Mouse (Mus musculus): ENCODE data around the gene Plxna4.
A peak's percentile ranks its signal among the peaks of the same experiment; 100 is the strongest.

The Plxna4 gene

DNA sequence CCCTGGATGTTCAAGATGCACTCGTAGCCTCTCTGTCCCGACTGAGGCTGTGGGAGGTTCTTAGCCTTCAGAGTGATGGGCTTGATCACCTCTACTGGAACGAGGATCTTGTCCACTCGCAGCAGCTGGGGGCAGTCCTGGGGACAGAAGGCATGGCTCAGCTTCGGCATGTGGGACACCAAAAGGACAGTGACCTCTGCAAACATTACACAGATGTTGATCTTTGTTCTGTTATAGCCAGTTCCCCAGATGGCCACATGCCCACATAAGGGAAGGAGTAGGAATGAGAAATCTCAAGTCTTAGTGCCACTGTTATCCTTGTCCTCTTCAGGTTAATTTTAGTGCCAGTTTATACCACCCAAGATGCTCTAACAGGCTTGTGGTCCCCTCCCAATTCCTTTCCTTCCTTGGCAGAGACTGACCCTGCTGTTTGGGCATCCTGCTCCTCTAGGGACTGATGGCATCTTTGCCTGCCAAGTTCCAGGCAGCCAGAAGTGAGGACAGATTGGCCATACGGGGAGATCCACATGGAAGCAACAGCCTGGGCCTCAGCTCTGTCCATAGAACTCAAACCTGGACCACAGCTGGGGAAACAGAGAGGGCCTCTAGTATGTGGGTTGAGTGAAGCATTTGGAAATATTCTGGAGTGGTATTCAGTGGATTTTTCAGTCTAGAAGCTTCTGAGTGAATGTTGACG is 363.8 kb downstream of the Plxna4 start:
- no peak for DNase-seq

DNA sequence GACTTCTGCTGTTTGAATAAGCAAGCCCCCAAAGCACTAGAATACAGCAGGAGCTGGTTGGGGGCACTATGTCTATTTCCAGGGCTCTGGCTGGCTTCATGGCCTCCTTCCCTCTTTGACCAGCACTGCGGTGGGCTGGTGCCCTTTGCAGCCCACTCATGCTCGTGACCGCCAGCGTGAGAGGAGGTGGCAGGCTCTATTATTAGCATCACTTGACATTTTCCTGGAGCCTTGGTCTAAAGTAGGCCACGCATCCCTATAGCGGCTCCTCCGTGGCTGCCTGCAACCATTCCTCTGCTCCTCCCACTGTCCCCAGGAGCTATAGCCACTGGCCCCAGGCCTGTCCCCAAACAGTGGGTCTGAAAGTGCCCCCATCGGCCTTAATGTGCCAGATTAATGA is 367.2 kb downstream of the Plxna4 start:
- no peak for DNase-seq

- DNase-seq = no peak
These were observed 369.4 kb downstream of the Plxna4 start for GRCm38 (mm10) chr6:32218544-32218943.

DNA sequence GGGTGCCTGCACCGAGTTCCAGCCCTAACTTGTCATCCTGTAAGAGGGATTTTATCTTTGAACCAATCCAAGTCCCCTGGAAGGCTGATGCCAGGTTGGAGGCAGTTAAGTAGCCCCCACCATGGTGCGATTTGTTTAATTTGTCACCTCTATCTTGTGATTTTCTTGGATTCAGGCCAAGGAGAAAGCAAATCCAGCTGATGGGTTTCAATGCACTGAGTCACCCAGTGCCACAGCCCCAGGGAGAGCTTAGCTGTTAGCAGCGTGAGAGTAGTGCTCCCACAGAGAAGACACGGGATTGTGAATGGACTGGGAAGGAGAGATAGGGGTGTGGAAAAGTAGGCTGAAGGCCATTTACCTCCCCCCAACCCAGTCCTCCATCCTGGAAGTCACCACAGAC is 375.6 kb downstream of the Plxna4 start:
- no peak for DNase-seq

DNA sequence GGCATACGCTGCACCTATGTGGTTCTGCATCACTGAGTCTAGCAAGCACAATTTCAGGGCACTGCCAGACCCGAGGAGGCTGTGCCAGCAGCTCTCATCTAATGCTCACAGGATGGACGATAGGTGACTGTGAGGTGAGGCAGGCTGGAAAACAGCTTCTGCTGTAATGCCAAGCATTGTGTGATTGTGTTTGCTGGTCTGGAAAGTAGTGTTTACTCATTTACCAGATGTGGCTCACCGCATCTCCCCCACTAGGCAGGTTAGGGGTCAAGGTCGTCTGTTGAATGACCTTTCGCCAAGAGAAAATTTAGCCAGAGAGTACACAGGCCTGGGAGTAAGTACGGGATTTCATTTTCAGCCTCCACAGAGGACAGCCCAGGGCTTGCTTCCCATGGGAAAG is 377.9 kb downstream of the Plxna4 start:
- DNase-seq = peak; percentile 59

- no peak for DNase-seq
These were observed 379.0 kb downstream of the Plxna4 start for GRCm38 (mm10) chr6:32208951-32209350.

DNA sequence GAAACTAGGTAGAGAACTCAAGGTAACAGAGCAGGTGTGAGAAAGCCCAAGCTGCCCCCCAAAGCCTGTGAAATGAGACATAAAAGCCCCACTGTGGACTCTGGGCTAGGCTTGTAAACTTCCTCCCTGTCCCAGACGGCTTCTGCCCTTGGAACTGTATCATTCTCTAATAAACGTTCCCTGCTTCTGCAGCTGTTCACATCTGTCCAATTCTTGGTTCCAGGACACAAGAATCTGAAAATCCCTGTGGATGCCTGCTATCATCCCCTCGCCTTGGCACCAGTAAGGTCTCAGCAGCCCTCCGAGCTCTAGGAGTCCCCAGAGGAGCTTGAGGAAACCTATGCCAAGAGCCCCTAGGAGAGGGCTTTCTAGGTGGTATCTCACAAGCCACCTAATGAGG is 383.7 kb downstream of the Plxna4 start:
- DNase-seq = no peak

DNA sequence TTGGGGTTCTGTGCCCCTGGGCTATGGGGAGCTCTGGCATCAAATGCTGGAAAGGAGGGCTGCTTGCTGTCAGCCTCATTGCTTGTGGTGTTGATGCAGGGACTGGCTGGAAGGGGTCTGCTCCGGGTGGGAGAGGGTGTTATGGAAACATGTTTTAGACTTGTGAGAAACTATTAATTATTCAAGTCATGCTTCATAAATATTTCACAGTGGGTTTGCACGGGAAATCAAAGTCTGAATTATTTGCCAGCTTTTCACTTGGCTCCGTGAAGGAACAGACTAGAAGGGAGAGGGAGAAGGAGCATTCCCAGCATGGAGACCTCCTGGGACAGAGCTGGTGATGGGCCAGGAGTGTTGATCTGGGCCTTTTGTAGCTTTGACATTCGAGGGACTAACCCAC is 384.6 kb downstream of the Plxna4 start:
- no peak for DNase-seq

DNA sequence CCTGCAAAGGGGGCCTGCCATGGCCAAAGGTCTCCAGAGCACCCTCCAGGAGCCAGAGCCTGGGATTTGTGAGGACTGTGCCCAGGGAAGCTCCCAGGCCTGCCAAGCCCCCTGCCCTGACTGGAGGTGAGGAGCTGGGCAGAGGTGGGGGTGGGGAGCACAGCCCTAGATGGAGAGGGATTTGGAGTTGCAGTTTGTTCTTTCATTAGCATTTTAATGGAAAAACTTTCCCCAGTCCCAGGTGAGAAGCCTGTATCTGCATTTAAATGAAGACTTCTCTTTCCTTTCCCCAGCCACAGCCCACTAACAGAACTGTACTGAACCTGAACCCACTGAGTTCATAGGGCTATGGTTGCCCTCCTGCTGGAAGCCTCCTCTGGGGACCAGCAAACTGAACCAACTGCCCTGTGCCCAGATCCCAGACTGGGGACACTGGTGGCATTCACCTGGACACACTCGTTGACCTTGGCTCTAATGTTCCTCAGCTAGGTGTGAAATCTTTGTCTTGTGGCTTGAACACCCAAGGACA is 385.3 kb downstream of the Plxna4 start:
- DNase-seq = peak; percentile 54

- no peak for DNase-seq
These were observed 386.5 kb downstream of the Plxna4 start for GRCm38 (mm10) chr6:32201506-32201905.

- no peak for DNase-seq
These were observed 388.4 kb downstream of the Plxna4 start for GRCm38 (mm10) chr6:32199616-32200015.

- no peak for DNase-seq
These were observed 391.1 kb downstream of the Plxna4 start for GRCm38 (mm10) chr6:32196913-32197312.

DNA sequence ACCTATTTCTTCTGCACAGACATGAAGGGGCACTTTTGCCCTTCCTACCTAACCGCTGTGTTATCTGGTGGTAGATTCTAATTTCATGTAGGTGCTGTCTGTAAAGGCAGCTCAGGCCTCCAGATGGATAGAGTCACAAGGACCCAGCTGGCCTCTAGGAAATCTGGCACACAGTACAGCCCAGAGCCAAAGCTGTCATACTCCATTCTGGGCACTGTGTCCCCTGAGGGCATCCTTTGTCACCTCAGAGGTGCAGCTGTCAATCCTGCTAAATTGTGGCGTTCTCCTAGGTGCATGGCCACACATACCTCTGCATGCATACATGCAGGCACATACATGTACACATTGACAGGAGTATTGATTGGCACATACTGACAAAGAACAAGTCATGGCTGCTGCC is 394.9 kb downstream of the Plxna4 start:
- DNase-seq = no peak

- DNase-seq = no peak
These were observed 403.5 kb downstream of the Plxna4 start for GRCm38 (mm10) chr6:32184402-32184985.

DNA sequence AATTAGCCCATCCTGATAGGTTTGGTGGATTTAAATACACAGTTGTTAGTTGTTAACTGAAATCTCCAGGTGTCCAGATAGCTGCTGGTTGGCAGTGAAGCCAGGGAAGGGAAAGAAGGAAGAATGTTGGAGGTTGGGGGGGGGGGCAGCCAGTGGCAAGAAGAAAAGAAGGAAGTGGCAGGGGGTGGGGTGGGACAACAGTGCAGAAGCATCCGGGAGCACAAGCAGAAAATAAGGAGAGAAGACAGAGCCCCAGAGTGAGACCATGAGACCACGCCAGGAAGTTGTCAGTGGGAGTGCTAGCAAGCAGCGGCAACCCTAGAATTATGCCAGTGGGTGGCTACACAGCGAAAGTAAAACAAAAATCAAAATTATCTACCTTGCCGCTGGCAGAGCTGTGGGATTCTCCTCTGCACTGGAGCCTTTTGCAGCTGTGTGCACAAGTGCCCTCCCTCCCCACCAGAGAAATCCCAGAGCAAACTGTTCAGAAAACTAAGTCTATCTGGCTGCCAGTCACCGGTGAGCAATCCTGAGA is 404.3 kb downstream of the Plxna4 start:
- DNase-seq = no peak

- DNase-seq = no peak
These were observed 408.0 kb downstream of the Plxna4 start for GRCm38 (mm10) chr6:32180012-32180358.

- no peak for DNase-seq
These were observed 408.5 kb downstream of the Plxna4 start for GRCm38 (mm10) chr6:32179346-32180011.

DNA sequence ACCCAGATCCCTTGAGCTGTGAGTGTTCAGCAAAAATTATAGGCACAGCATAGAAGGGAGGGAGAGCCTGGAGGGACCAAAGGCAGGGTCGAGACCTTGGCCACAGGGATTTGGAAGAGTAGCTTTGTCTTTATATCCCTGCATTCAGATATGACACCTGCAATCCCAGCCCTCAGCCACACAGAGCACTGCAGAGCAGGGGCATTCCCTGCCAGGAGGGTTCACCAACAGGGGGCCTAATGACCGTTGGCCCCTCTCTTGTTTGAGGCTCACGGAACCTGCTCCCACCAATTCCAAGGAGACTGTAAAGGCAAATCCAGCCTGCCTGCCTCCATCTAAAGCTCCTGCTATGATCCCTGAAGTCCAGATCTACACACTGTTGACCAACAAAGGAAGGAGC is 410.1 kb downstream of the Plxna4 start:
- no peak for DNase-seq

- no peak for DNase-seq
These were observed 420.3 kb downstream of the Plxna4 start for GRCm38 (mm10) chr6:32167725-32168124.

- no peak for DNase-seq
These were observed 427.6 kb downstream of the Plxna4 start for GRCm38 (mm10) chr6:32160370-32160769.

- DNase-seq = no peak
These were observed 428.1 kb downstream of the Plxna4 start for GRCm38 (mm10) chr6:32159931-32160330.

- DNase-seq = no peak
These were observed 429.6 kb downstream of the Plxna4 start for GRCm38 (mm10) chr6:32158347-32158746.

GRCm38 (mm10) chr6:32153170-32153569 is 434.8 kb downstream of the Plxna4 start:
- no peak for DNase-seq

DNA sequence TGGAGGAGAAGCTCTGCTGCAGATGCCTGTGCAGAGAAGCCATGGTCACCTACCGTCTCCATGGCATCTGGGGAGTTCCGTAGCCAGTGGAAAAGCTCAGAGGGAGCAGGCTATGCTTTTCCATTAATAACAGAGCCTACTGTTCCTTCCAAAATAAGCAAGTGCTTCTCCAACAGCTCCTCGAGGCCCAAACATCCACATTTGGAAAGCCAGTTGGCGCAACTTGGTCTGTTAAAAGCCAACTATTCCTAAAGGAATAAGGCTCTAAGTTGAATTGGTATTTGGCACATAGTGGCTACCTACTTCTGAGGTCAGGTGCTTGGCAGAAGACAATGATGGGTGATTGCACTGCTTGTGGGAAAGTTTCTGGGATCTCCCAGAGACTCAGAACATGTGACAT is 437.2 kb downstream of the Plxna4 start:
- no peak for DNase-seq
